Mouse (Mus musculus): ENCODE data around the gene Dnah14.

The Dnah14 gene

GRCm38 (mm10) chr1:181569447-181569846 lies 6.9 kb upstream of the Dnah14 start:
- TF ChIP-seq POU5F1 (IDR thresholded peaks at IDR 0.05; ENCODE audit: borderline replicate concordance, low read length) (no peak), NANOG (IDR thresholded peaks at IDR 0.05; ENCODE audit: borderline replicate concordance, low read length) (no peak), CTCF (conservative IDR thresholded peaks at IDR 0.05; ENCODE audit: low read length) (no peak)
- Histone ChIP-seq H3K4me1 (replicated peaks; ENCODE audit: low read depth, low read length) (no peaks in the 10 kb centered on the region), H3K27me3 (ENCODE audit: insufficient read depth, low read length) (peaks cover 4% of the 10 kb centered on the region; the same call in 1 of the 2 replicates), H3K36me3 (ENCODE audit: insufficient read depth, low read length) (no peaks in the 10 kb centered on the region), H3K9me3 (ENCODE audit: low read length) (peaks cover 9% of the 10 kb centered on the region), H3K4me3 (replicated peaks; ENCODE audit: low read length) (no peak overlapping the region)

GRCm38 (mm10) chr1:181583152-181583551 lies 6.8 kb downstream of the Dnah14 start:
- TF ChIP-seq NANOG (IDR thresholded peaks at IDR 0.05; ENCODE audit: borderline replicate concordance, low read length) (no peak), POU5F1 (IDR thresholded peaks at IDR 0.05; ENCODE audit: borderline replicate concordance, low read length) (no peak)
- no peaks in the 10 kb centered on the region for H3K36me3 ChIP-seq (ENCODE audit: insufficient read depth, low read length)
- no peaks in the 10 kb centered on the region for H3K9me3 ChIP-seq (ENCODE audit: low read length)
- no peak overlapping the region for H3K4me3 ChIP-seq (replicated peaks; ENCODE audit: low read length)
- 0 out of 2 replicates have a peak, but pooled peaks cover 1% of the 10 kb centered on the region for H3K27me3 ChIP-seq (ENCODE audit: insufficient read depth, low read length)
- H3K4me1 ChIP-seq (replicated peaks; ENCODE audit: low read depth, low read length): no peaks in the 10 kb centered on the region

- H3K9me3 ChIP-seq (ENCODE audit: low read length): peaks cover 4% of the 10 kb centered on the region; the same call in 1 of the 2 replicates
- no peaks in the 10 kb centered on the region for H3K4me1 ChIP-seq (replicated peaks; ENCODE audit: low read depth, low read length)
- no peaks in the 10 kb centered on the region for H3K27me3 ChIP-seq (ENCODE audit: insufficient read depth, low read length)
- no peaks in the 10 kb centered on the region for H3K36me3 ChIP-seq (ENCODE audit: insufficient read depth, low read length)
- TF ChIP-seq CTCF (conservative IDR thresholded peaks at IDR 0.05; ENCODE audit: low read length) (no peak), NANOG (IDR thresholded peaks at IDR 0.05; ENCODE audit: borderline replicate concordance, low read length) (no peak), POU5F1 (IDR thresholded peaks at IDR 0.05; ENCODE audit: borderline replicate concordance, low read length) (no peak)
- no peak overlapping the region for H3K4me3 ChIP-seq (replicated peaks; ENCODE audit: low read length)
Measured at GRCm38 (mm10) chr1:181589116-181589515, 12.8 kb downstream of the Dnah14 start.

- H3K9me3 ChIP-seq (ENCODE audit: low read length): no peaks in the 10 kb centered on the region
- H3K27me3 ChIP-seq (ENCODE audit: insufficient read depth, low read length): no peaks in the 10 kb centered on the region
- no peak overlapping the region for H3K4me3 ChIP-seq (replicated peaks; ENCODE audit: low read length)
- H3K36me3 ChIP-seq (ENCODE audit: insufficient read depth, low read length): no peaks in the 10 kb centered on the region
- TF ChIP-seq CTCF (conservative IDR thresholded peaks at IDR 0.05; ENCODE audit: low read length): no peak
- TF ChIP-seq POU5F1 (IDR thresholded peaks at IDR 0.05; ENCODE audit: borderline replicate concordance, low read length): no peak
- no peak for TF ChIP-seq NANOG (IDR thresholded peaks at IDR 0.05; ENCODE audit: borderline replicate concordance, low read length)
- H3K4me1 ChIP-seq (replicated peaks; ENCODE audit: low read depth, low read length): no peaks in the 10 kb centered on the region
Measured at GRCm38 (mm10) chr1:181599376-181599775, 23.0 kb downstream of the Dnah14 start.

- TF ChIP-seq CTCF (conservative IDR thresholded peaks at IDR 0.05; ENCODE audit: low read length) (no peak), POU5F1 (IDR thresholded peaks at IDR 0.05; ENCODE audit: borderline replicate concordance, low read length) (no peak), NANOG (IDR thresholded peaks at IDR 0.05; ENCODE audit: borderline replicate concordance, low read length) (no peak)
- H3K9me3 ChIP-seq (ENCODE audit: low read length): no peaks in the 10 kb centered on the region
- no peaks in the 10 kb centered on the region for H3K27me3 ChIP-seq (ENCODE audit: insufficient read depth, low read length)
- H3K36me3 ChIP-seq (ENCODE audit: insufficient read depth, low read length): no peaks in the 10 kb centered on the region
- H3K4me3 ChIP-seq (replicated peaks; ENCODE audit: low read length): no peak overlapping the region
- H3K4me1 ChIP-seq (replicated peaks; ENCODE audit: low read depth, low read length): no peaks in the 10 kb centered on the region
Measured at GRCm38 (mm10) chr1:181611118-181611517, 34.8 kb downstream of the Dnah14 start.

- H3K27me3 ChIP-seq (ENCODE audit: insufficient read depth, low read length): no peaks in the 10 kb centered on the region
- no peaks in the 10 kb centered on the region for H3K9me3 ChIP-seq (ENCODE audit: low read length)
- no peaks in the 10 kb centered on the region for H3K36me3 ChIP-seq (ENCODE audit: insufficient read depth, low read length)
- no peaks in the 10 kb centered on the region for H3K4me1 ChIP-seq (replicated peaks; ENCODE audit: low read depth, low read length)
- TF ChIP-seq NANOG (IDR thresholded peaks at IDR 0.05; ENCODE audit: borderline replicate concordance, low read length) (no peak), CTCF (conservative IDR thresholded peaks at IDR 0.05; ENCODE audit: low read length) (peak; percentile 88)
- H3K4me3 ChIP-seq (replicated peaks; ENCODE audit: low read length): no peak overlapping the region
Measured at GRCm38 (mm10) chr1:181615866-181616491, 39.6 kb downstream of the Dnah14 start.

- Histone ChIP-seq H3K27me3 (ENCODE audit: insufficient read depth, low read length) (no peaks in the 10 kb centered on the region), H3K4me3 (replicated peaks; ENCODE audit: low read length) (no peak overlapping the region), H3K4me1 (replicated peaks; ENCODE audit: low read depth, low read length) (no peaks in the 10 kb centered on the region), H3K9me3 (ENCODE audit: low read length) (no peaks in the 10 kb centered on the region), H3K36me3 (ENCODE audit: insufficient read depth, low read length) (no peaks in the 10 kb centered on the region)
- TF ChIP-seq CTCF (conservative IDR thresholded peaks at IDR 0.05; ENCODE audit: low read length) (peak; percentile 79), POU5F1 (IDR thresholded peaks at IDR 0.05; ENCODE audit: borderline replicate concordance, low read length) (no peak), NANOG (IDR thresholded peaks at IDR 0.05; ENCODE audit: borderline replicate concordance, low read length) (no peak)
Measured at GRCm38 (mm10) chr1:181617332-181617731, 41.0 kb downstream of the Dnah14 start.

- Histone ChIP-seq H3K27me3 (ENCODE audit: insufficient read depth, low read length) (no peaks in the 10 kb centered on the region), H3K4me3 (replicated peaks; ENCODE audit: low read length) (no peak overlapping the region), H3K4me1 (replicated peaks; ENCODE audit: low read depth, low read length) (peaks cover 37% of the 10 kb centered on the region), H3K9me3 (ENCODE audit: low read length) (no peaks in the 10 kb centered on the region), H3K36me3 (ENCODE audit: insufficient read depth, low read length) (no peaks in the 10 kb centered on the region)
- no peak for TF ChIP-seq POU5F1 (IDR thresholded peaks at IDR 0.05; ENCODE audit: borderline replicate concordance, low read length)
- TF ChIP-seq CTCF (conservative IDR thresholded peaks at IDR 0.05; ENCODE audit: low read length): no peak
- no peak for TF ChIP-seq NANOG (IDR thresholded peaks at IDR 0.05; ENCODE audit: borderline replicate concordance, low read length)
Measured at GRCm38 (mm10) chr1:181623149-181623680, 46.9 kb downstream of the Dnah14 start.

- Histone ChIP-seq H3K4me3 (replicated peaks; ENCODE audit: low read length) (no peak overlapping the region), H3K27me3 (ENCODE audit: insufficient read depth, low read length) (no peaks in the 10 kb centered on the region), H3K4me1 (replicated peaks; ENCODE audit: low read depth, low read length) (peaks cover 46% of the 10 kb centered on the region), H3K36me3 (ENCODE audit: insufficient read depth, low read length) (no peaks in the 10 kb centered on the region), H3K9me3 (ENCODE audit: low read length) (no peaks in the 10 kb centered on the region)
- TF ChIP-seq POU5F1 (IDR thresholded peaks at IDR 0.05; ENCODE audit: borderline replicate concordance, low read length) (no peak), NANOG (IDR thresholded peaks at IDR 0.05; ENCODE audit: borderline replicate concordance, low read length) (no peak), CTCF (conservative IDR thresholded peaks at IDR 0.05; ENCODE audit: low read length) (no peak)
Measured at GRCm38 (mm10) chr1:181624876-181625275, 48.5 kb downstream of the Dnah14 start.

All from E14TG2a.4 (cell line).